Mouse (Mus musculus) limb, embryonic 11.5 days (tissue): Measurements from ENCODE around the gene Trio. TPM values are rescaled to one million over a fixed set of nuclear protein-coding genes. Genes with fewer than 3 reads are reported as not detected.

ENCODE experiments used
- ATAC-seq: fragments of 200-750 bp; cut with Nextera tagmentation; 2 replicates; pipeline ENCODE4 v1.8.0; 2017; ENCODE audit warnings: low read depth; ENCODE audit not compliant: insufficient number of reproducible peaks, low FRiP score, low TSS enrichment
- DNase-seq: peaks from one replicate; pipeline ENCODE4 v3.0.0-alpha.2; 2015; ENCODE audit warnings: low spot score
- H3K27ac ChIP-seq: fragments of 300-500 bp; sonication (generic); replicated peaks from 2 replicates; pipeline ENCODE4 v1.5.1; 2014; ENCODE audit warnings: low read depth, mild to moderate bottlenecking, low read length
- H3K27me3 ChIP-seq: fragments of 300-500 bp; sonication (generic); 2 replicates; pipeline ENCODE4 v1.6.1; 2014; ENCODE audit warnings: mild to moderate bottlenecking, low read length, mixed read lengths; ENCODE audit not compliant: control insufficient read depth, insufficient read depth
- H3K36me3 ChIP-seq: fragments of 300-500 bp; sonication (generic); 2 replicates; pipeline ENCODE4 v1.6.1; 2014; ENCODE audit warnings: mild to moderate bottlenecking, low read length, moderate library complexity, mixed read lengths; ENCODE audit not compliant: control insufficient read depth, insufficient read depth
- H3K4me1 ChIP-seq: fragments of 300-500 bp; sonication (generic); 2 replicates; pipeline ENCODE4 v1.6.1; 2014; ENCODE audit warnings: low read length, mixed read lengths; ENCODE audit not compliant: control insufficient read depth, insufficient read depth
- H3K4me2 ChIP-seq: fragments of 300-500 bp; sonication (generic); 2 replicates; pipeline ENCODE4 v1.6.1; 2014; ENCODE audit warnings: low read depth, mild to moderate bottlenecking, moderate library complexity; ENCODE audit not compliant: severe bottlenecking
- H3K4me3 ChIP-seq: fragments of 300-500 bp; sonication (generic); 2 replicates; pipeline ENCODE4 v1.5.1; 2014; ENCODE audit warnings: low read depth, low read length
- H3K9ac ChIP-seq: fragments of 300-500 bp; sonication (generic); 2 replicates; pipeline ENCODE4 v1.6.1; 2014; ENCODE audit warnings: mild to moderate bottlenecking, low read length
- H3K9me3 ChIP-seq: fragments of 300-500 bp; sonication (generic); 2 replicates; pipeline ENCODE4 v1.6.1; 2016; ENCODE audit warnings: low read length; ENCODE audit not compliant: control insufficient read depth
- WGBS: fragments of 180-500 bp; shearing (Covaris S2); extraction: QIAGEN DNeasy Blood & Tissue Kit; methylation state at CpG from one replicate; pipeline ENCODE4 v1.1.7; 2014; 5-methylcytosine and 5-hydroxymethylcytosine counted together
- polyA plus RNA-seq: library from polyadenylated mRNA; unstranded; fragments of >200 nt; fragmentation: Nextera tagmentation; extraction: Ambion mirVana; gene quantifications from 2 replicates; pipeline ENCODE4 v1.2.1, GENCODE M21; 2014

Gene Trio
- polyA plus RNA-seq, 1 experiment from 2014 or later = 64.8 TPM

DNA sequence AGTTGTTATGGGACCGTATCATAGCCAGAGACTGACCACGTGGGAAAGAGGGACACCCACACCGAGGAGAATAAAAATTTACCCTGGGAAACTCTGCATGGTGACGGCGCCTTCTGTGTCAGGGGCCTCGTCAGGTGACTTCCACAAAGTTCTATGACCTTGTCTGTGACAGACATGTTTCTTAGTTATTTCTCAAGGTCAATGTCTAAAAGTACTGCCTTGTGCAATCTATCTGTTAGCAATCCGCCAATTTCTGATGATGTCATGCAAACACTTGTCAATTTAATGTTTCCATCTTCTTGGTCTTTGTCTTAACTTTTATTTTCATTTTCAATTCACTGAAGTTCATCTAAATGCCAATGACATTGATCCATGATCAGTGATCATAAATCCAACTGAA lies 157.8 kb downstream of the Trio start:
- Histone ChIP-seq H3K4me1 (no peaks in the 10 kb centered on the region), H3K9ac (no peak overlapping the region), H3K36me3 (peaks cover 4% of the 10 kb centered on the region; the same call in 1 of the 2 replicates), H3K27ac (no peak overlapping the region), H3K4me3 (no peak overlapping the region), H3K4me2 (no peak overlapping the region), H3K9me3 (no peaks in the 10 kb centered on the region), H3K27me3 (no peaks in the 10 kb centered on the region)
- DNase-seq (no peak), ATAC-seq (no peak)
- 93% methylated on average over 7 of the region's 7 CpGs for WGBS

DNA sequence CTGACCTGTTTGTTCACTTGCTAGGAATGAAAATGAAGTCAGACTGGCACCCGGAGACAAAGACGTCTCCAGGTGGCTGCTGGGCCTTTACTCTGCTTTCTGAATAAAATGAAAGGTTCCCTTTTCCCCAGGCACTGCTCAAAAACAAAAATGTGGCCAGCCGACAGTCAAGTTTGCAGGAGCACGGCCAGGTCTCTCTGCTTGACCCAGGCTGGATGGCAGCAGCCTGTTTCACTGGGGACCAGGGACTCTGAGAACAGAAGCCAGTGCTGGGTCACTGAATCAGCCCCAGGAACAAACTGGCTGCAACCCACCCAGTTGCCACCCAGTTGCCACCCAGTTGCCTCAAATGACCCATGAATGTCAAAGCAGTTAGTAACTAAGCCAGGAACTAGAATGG lies 159.2 kb downstream of the Trio start:
- Histone ChIP-seq H3K27ac (no peak overlapping the region), H3K4me3 (no peak overlapping the region), H3K9ac (no peak overlapping the region; the same call in 1 of the 2 replicates), H3K27me3 (no peaks in the 10 kb centered on the region), H3K4me2 (no peak overlapping the region), H3K4me1 (no peaks in the 10 kb centered on the region), H3K9me3 (no peaks in the 10 kb centered on the region), H3K36me3 (peaks cover 2% of the 10 kb centered on the region; the same call in 1 of the 2 replicates)
- ATAC-seq (no peak), DNase-seq (no peak)
- WGBS = 89% methylated on average over 4 of the region's 4 CpGs

DNA sequence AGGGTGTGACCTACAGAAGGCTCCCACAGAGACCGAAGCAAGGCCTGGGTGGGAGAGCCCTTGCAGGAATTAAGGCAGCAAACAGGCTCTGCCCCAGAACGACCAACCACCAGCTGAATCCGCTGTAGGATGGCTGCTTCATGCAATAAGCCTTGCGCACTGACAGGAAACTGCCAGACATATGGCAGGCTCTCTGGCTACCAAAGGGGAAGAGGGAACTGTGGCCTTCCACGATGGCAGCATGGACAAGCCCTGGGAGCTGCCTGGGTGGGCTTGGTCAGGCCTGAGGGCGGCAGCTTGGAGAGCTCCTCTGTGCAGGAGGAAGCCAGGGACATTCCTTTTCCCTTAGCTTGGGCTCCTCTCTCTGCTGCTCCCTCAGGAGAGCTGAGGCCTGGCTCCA lies 159.6 kb downstream of the Trio start:
- Histone ChIP-seq H3K4me1 (no peaks in the 10 kb centered on the region), H3K36me3 (no peaks in the 10 kb centered on the region; the same call in 1 of the 2 replicates), H3K4me2 (no peak overlapping the region), H3K4me3 (no peak overlapping the region), H3K27me3 (no peaks in the 10 kb centered on the region), H3K9me3 (no peaks in the 10 kb centered on the region), H3K27ac (no peak overlapping the region), H3K9ac (peak overlapping the region; percentile 14; the same call in 1 of the 2 replicates)
- 75% methylated on average over 6 of the region's 6 CpGs for WGBS
- DNase-seq (no peak), ATAC-seq (no peak)

DNA sequence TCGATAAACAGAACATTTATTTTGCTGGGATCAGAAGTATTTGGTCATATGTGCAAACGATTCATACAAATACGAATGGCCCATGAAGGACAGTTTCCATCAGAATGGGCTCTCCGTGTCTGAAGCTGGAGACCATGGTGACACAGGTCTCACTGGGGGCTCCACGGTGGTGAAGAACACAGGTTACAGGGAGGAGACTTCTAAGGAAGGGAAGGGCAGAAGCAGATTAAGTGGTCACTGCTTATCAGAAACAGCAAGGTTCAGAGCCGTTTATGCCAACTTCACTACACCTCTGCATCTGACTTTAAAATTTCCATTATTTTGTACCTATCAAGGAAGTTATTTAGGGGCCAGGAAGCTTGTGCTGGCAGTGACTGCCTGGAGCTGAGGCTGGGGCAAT lies 161.3 kb downstream of the Trio start:
- no peaks in the 10 kb centered on the region for H3K27me3 ChIP-seq
- H3K9ac ChIP-seq = no peak overlapping the region
- no peak for DNase-seq
- no peaks in the 10 kb centered on the region; the same call in 1 of the 2 replicates for H3K36me3 ChIP-seq
- ATAC-seq = no peak
- WGBS = 93% methylated on average over 6 of the region's 6 CpGs
- no peak overlapping the region for H3K4me3 ChIP-seq
- H3K27ac ChIP-seq = no peak overlapping the region
- H3K4me2 ChIP-seq = no peak overlapping the region
- no peaks in the 10 kb centered on the region for H3K9me3 ChIP-seq
- no peaks in the 10 kb centered on the region for H3K4me1 ChIP-seq

DNA sequence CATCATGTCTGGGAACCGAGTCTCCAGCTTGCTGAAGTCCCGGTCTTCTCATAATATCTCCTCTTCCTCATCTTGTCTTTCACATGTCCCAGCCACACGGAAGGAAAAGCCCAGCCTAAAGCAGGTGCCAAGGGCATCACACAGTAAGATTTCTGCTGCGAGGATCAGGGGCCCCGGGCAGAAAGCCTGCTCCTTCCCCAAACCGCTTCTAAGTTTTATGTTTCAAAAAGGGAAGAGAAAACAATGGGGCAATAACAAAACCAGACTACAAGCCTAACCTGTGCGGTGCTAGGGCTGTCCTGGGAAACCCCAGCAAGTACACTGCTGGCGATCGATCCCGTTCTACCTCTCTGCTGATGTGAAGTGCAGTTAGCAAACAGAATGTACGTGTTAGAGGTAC lies 162.7 kb downstream of the Trio start:
- ATAC-seq (no peak), DNase-seq (no peak)
- no peak overlapping the region for H3K4me2 ChIP-seq
- H3K27me3 ChIP-seq = no peaks in the 10 kb centered on the region
- H3K36me3 ChIP-seq = no peaks in the 10 kb centered on the region; the same call in 1 of the 2 replicates
- H3K27ac ChIP-seq = no peak overlapping the region
- H3K4me3 ChIP-seq = no peak overlapping the region
- WGBS = 93% methylated on average over 11 of the region's 11 CpGs
- no peaks in the 10 kb centered on the region for H3K9me3 ChIP-seq
- H3K4me1 ChIP-seq = no peaks in the 10 kb centered on the region
- H3K9ac ChIP-seq = no peak overlapping the region

DNA sequence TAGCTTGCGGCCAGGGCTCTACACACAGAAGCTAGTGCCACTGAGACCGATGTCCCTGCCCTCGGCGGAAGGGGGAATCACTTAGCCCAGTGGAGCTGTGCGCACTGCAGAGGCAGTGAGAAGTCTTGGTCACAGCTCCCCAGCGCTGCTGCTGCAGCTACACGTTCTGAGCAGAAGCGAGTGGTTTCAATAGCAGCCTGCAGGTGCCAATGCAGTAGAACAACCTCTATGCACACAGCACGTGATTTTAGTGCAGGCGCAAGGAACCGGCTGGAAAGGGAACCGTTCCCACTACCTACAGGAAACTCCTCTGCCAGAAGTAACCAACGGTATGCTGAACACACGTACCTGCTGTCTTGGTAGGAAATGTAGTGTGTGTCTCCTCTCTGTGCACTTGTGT lies 165.2 kb downstream of the Trio start:
- no peak overlapping the region for H3K4me3 ChIP-seq
- WGBS = 93% methylated on average over 14 of the region's 14 CpGs
- no peak overlapping the region for H3K9ac ChIP-seq
- ATAC-seq = no peak
- peaks cover 3% of the 10 kb centered on the region; the same call in 1 of the 2 replicates for H3K36me3 ChIP-seq
- H3K27me3 ChIP-seq = no peaks in the 10 kb centered on the region
- H3K4me1 ChIP-seq = no peaks in the 10 kb centered on the region
- no peak overlapping the region for H3K4me2 ChIP-seq
- no peak for DNase-seq
- no peak overlapping the region for H3K27ac ChIP-seq
- H3K9me3 ChIP-seq = no peaks in the 10 kb centered on the region

DNA sequence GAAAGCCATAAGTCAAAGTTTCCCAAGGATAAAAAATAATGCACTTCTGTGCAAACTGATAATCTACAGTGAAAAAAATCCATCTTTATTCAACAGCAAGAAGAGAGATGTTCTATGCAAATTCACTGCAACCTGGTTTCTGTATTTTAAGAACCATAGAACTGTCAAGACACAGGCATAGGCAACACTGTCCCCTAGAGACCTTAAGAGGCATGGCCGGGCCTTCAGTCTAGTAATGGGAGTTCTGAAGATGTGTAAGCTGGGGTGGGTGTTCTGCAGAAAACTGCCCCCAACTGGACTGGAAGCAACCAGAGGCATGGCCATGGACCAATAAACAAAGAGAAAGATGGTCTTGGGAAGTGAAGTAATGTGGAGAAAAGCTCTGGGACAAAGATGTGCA lies 166.1 kb downstream of the Trio start:
- DNase-seq (no peak), ATAC-seq (no peak)
- 78% methylated on average over 1 of the region's 1 CpGs for WGBS
- no peak overlapping the region for H3K4me3 ChIP-seq
- no peak overlapping the region for H3K9ac ChIP-seq
- no peak overlapping the region for H3K27ac ChIP-seq
- no peaks in the 10 kb centered on the region for H3K4me1 ChIP-seq
- H3K27me3 ChIP-seq = no peaks in the 10 kb centered on the region
- H3K4me2 ChIP-seq = no peak overlapping the region
- H3K36me3 ChIP-seq = peaks cover 3% of the 10 kb centered on the region; the same call in 1 of the 2 replicates
- H3K9me3 ChIP-seq = no peaks in the 10 kb centered on the region

DNA sequence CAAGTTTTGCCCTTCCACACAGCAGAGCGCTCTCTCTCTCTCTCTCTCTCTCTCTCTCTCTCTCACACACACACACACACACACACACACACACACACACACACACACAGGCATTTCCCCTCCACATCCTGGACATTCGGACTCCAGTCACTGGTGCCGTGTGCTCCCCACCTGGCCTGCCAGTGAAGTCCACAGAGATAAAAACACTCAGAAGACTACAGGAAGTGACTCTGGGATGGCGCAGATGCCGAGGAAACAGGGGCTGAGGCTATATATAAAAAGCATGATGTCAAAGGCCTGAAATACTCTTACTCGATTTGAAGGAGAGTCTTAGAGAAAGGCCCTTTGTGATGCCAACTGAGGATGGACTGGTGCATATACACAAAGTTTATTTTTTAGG lies 166.5 kb downstream of the Trio start:
- Histone ChIP-seq H3K4me1 (no peaks in the 10 kb centered on the region), H3K36me3 (peaks cover 3% of the 10 kb centered on the region; the same call in 1 of the 2 replicates), H3K27me3 (no peaks in the 10 kb centered on the region), H3K27ac (no peak overlapping the region), H3K4me3 (no peak overlapping the region), H3K4me2 (no peak overlapping the region), H3K9me3 (no peaks in the 10 kb centered on the region), H3K9ac (no peak overlapping the region)
- WGBS = 84% methylated on average over 6 of the region's 6 CpGs
- DNase-seq = no peak
- ATAC-seq = no peak

DNA sequence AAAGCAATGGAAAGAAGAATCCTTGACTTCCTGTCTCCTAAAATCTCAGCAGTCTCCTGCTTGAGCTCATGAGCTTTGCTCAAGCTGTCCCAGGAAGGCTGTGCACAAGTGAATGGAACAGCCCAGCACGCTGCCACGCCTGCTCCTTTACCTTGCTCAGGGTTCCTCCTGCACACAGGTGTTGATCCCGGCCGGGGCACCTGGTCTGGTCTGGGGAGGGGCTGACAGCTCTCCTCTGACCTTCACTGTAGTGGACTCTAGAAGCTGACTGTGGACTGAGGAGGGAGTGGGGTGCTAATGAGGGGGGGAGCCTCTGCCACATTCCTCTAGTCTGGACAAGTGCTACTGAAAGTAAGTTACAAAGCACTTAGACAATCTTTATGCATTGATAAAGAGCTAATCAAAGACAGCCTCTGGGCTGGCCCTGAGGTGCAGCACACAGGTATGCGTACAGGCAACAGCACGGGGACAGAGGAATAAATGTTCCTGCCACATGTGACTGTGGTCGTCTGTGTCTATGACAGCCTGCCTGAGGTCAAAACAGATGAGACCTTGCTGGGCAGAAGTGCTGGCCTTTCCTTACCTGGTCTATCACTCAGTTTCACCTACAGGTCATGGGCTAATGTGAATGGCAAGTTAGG lies 167.3 kb downstream of the Trio start:
- Histone ChIP-seq H3K27ac (no peak overlapping the region), H3K4me2 (no peak overlapping the region), H3K9ac (no peak overlapping the region), H3K36me3 (peaks cover 3% of the 10 kb centered on the region; the same call in 1 of the 2 replicates), H3K9me3 (no peaks in the 10 kb centered on the region), H3K27me3 (no peaks in the 10 kb centered on the region), H3K4me1 (no peaks in the 10 kb centered on the region), H3K4me3 (no peak overlapping the region)
- WGBS = 86% methylated on average over 7 of the region's 7 CpGs
- ATAC-seq (no peak), DNase-seq (no peak)
